8 mouse cellular contexts compared by ENCODE assay signal in genomic region chr3:14887686-14888295, GRCm38 (mm10). TPM values are rescaled to one million over a fixed set of nuclear protein-coding genes. Genes with fewer than 3 reads are reported as not detected.
DNase-seq lines count a peak whose midpoint lies in the region; ATAC-seq and TF ChIP-seq lines count a peak whose summit lies in the region.

No protein-coding gene starts in this region.

- H3K27me3 ChIP-seq in forebrain, embryonic 12.5 days: peaks cover 13% of the 10 kb centered on the region
- 0 out of 2 replicates have a peak, but pooled peaks cover 4% of the 10 kb centered on the region for H3K27me3 ChIP-seq in forebrain, embryonic 14.5 days (replicated peaks; ENCODE audit: control insufficient read depth, insufficient read depth, low read length)
- H3K27me3 ChIP-seq in testis, adult 2 months (ENCODE audit: control insufficient read depth, insufficient read depth, low read length): peaks cover 2% of the 10 kb centered on the region

- no peak for TF ChIP-seq CTCF in testis, adult 2 months (IDR thresholded peaks at IDR 0.05; ENCODE audit: control insufficient read depth, insufficient read depth, insufficient replicate concordance, low read depth, low read length)

- 66% methylated on average over 10 of the region's 10 CpGs for WGBS in forebrain, embryonic 12.5 days
- WGBS in forebrain, embryonic 14.5 days: 64% methylated on average over 10 of the region's 10 CpGs

- no peaks in the 10 kb centered on the region for H3K36me3 ChIP-seq in forebrain, embryonic 12.5 days (replicated peaks)
- H3K36me3 ChIP-seq in forebrain, embryonic 14.5 days (ENCODE audit: control insufficient read depth, insufficient read depth, low read length): no peaks in the 10 kb centered on the region
- H3K36me3 ChIP-seq in testis, adult 2 months (ENCODE audit: control insufficient read depth, insufficient read depth, low read length): no peaks in the 10 kb centered on the region

- H3K9me3 ChIP-seq in forebrain, embryonic 12.5 days: no peaks in the 10 kb centered on the region
- no peaks in the 10 kb centered on the region for H3K9me3 ChIP-seq in forebrain, embryonic 14.5 days (replicated peaks; ENCODE audit: control insufficient read depth, low read length)

- no peak for TF ChIP-seq POLR2A in testis, adult 2 months (IDR thresholded peaks at IDR 0.05; ENCODE audit: control insufficient read depth, low read depth, low read length)

- H3K9ac ChIP-seq in forebrain, embryonic 12.5 days: no peak overlapping the region
- no peak overlapping the region for H3K9ac ChIP-seq in forebrain, embryonic 14.5 days (ENCODE audit: low read length)

- H3K4me2 ChIP-seq in forebrain, embryonic 12.5 days: no peak overlapping the region
- no peak overlapping the region for H3K4me2 ChIP-seq in forebrain, embryonic 14.5 days (ENCODE audit: low read length)

- peak overlapping the region; percentile 76; the same call in 1 of the 2 replicates for H3K4me3 ChIP-seq in forebrain, embryonic 12.5 days (replicated peaks)
- no peak overlapping the region for H3K4me3 ChIP-seq in forebrain, embryonic 14.5 days (ENCODE audit: low read depth, low read length)
- H3K4me3 ChIP-seq in testis, adult 2 months (ENCODE audit: control insufficient read depth, low read depth, low read length): peak overlapping the region; percentile 77

- no peak for ATAC-seq in forebrain, embryonic 12.5 days (ENCODE audit: low FRiP score)
- no peak for ATAC-seq in forebrain, embryonic 14.5 days
- ATAC-seq in activated CD4-positive, CD25-positive, alpha-beta regulatory T cell, adult 4 months: no peak

- H3K4me1 ChIP-seq in forebrain, embryonic 12.5 days: 0 out of 2 replicates have a peak, but pooled peaks cover 3% of the 10 kb centered on the region
- no peaks in the 10 kb centered on the region for H3K4me1 ChIP-seq in forebrain, embryonic 14.5 days (ENCODE audit: control insufficient read depth, insufficient read depth, low read length)
- peaks cover 10% of the 10 kb centered on the region for H3K4me1 ChIP-seq in testis, adult 2 months (ENCODE audit: control insufficient read depth, insufficient read depth, low read length)

- DNase-seq in forebrain, embryonic 14.5 days (ENCODE audit: low spot score): no peak
- DNase-seq in testis, postnatal 14 days (ENCODE audit: low spot score): no peak
- DNase-seq in lung, postnatal 14 days: peak; percentile 29
- DNase-seq in frontal cortex, postnatal 36 days (ENCODE audit: low spot score in 2 of 2): no peak
- no peak for DNase-seq in ovary, postnatal 14 days (ENCODE audit: low spot score)

- no peak overlapping the region for H3K27ac ChIP-seq in forebrain, embryonic 12.5 days
- H3K27ac ChIP-seq in forebrain, embryonic 14.5 days (ENCODE audit: low read depth, low read length): no peak overlapping the region
- H3K27ac ChIP-seq in testis, adult 2 months (ENCODE audit: control insufficient read depth, insufficient read depth, low read depth, low read length): no peak overlapping the region

RNA-seq across cellular contexts. Expression of gene Car2, which starts 1.7 kb away (rescaled TPM):
- 40.2 and 50.7 TPM in 2 replicates for polyA plus RNA-seq in forebrain, embryonic 12.5 days (2016; fragmentation: Nextera tagmentation; extraction: Ambion mirVana)
- 22.1 and 25.5 TPM in 2 replicates for polyA plus RNA-seq in forebrain, embryonic 14.5 days (2014; fragmentation: Nextera tagmentation; extraction: Ambion mirVana)
- 425 and 439 TPM in 2 replicates for polyA plus RNA-seq in testis, adult 2 months (2012; rRNA removed)
- polyA plus RNA-seq in activated CD4-positive, CD25-positive, alpha-beta regulatory T cell, adult 4 months (2017; shearing (Covaris generic)): 10 to 100 TPM in 1 of 2 experiments, 1 to 10 TPM in 1; 4.1 to 19.6 TPM

RNA-seq across cellular contexts. Expression of gene Car3, which starts 24.5 kb away (rescaled TPM):
- 1.3 and 2.3 TPM in 2 replicates for polyA plus RNA-seq in forebrain, embryonic 12.5 days (2016; fragmentation: Nextera tagmentation; extraction: Ambion mirVana)
- 1.1 and 1.5 TPM in 2 replicates for polyA plus RNA-seq in forebrain, embryonic 14.5 days (2014; fragmentation: Nextera tagmentation; extraction: Ambion mirVana)
- 8.3 and 21.3 TPM in 2 replicates for polyA plus RNA-seq in testis, adult 2 months (2012; rRNA removed)
- polyA plus RNA-seq in activated CD4-positive, CD25-positive, alpha-beta regulatory T cell, adult 4 months (2017; shearing (Covaris generic)): under 1 TPM in 1 of 2 experiments, not detected in 1; 0.52 TPM
